Mouse (Mus musculus) gonadal fat pad, adult 2 months (tissue): Measurements from ENCODE around the gene Olfr146. TPM values are rescaled to one million over a fixed set of nuclear protein-coding genes. Genes with fewer than 3 reads are reported as not detected.

ENCODE experiments used
- DNase-seq: peaks from one replicate; pipeline ENCODE4 v3.0.0-alpha.2; 2012; ENCODE audit warnings: low read depth
- polyA plus RNA-seq: library from polyadenylated mRNA; depleted of rRNA; stranded (reverse); fragments of >200 nt; gene quantifications from 2 replicates; pipeline ENCODE4 v1.2.3, GENCODE M21; 2012; rRNA removed

The Olfr146 gene
- polyA plus RNA-seq, result not detected in 2 replicates

DNA sequence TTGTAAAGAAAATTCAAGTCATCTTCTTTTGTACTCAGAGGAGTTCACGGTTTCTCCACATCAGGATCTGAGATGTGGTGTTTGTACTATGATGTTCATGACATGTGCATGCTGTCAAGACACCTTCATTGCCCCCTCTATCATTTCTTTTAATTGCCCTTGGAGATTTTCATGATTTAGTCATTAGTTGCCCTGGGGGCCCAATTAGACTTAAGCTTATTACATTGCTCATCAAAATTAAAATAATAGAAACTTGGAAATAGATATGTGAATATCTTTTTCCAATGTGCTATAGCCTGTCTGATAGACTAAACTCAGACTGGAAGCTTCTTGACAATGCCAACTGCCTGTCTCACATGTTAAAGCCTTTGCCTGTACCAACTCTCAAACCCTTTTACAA lies at the start of gene Olfr146:
Gene Olfr146 (minus strand): TSS at position 101 of the 400 bp plus-strand sequence.
- DNase-seq, result no peak

GRCm38 (mm10) chr9:39064851-39065250 lies 41.7 kb upstream of the Olfr146 start, which contains the start of gene Olfr937:
TSS of gene Olfr937 (minus strand) at chr9:39064951.
- no peak for DNase-seq

DNA sequence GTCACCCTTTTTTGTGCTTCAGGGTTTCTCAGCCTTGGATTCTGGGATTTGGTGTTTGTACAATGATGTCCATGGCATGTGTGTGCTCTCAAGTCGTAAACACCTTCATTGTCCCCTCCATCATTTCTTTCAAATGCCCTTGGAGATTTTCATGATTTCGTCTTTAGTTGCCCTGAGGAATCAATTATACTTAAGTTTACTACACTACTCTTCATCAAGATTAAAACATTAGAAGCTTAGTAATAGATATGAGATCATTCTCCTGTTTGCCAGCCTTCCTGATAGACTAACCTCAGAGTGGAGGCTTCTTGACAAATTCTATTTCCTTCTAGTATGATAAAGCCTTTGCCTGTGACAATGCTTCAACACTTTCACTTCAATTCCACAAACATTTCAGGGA lies 23.6 kb downstream of the Olfr146 start, which contains the start of gene Olfr935:
Gene Olfr935 (minus strand): TSS at position 101 of the 400 bp plus-strand sequence.
- DNase-seq, result no peak

- DNase-seq, result no peak
These were observed 35.0 kb downstream of the Olfr146 start, which contains the start of gene Olfr934 for GRCm38 (mm10) chr9:38988215-38988614. TSS of gene Olfr934 (minus strand) at chr9:38988315.

GRCm38 (mm10) chr9:38972013-38972412 lies 51.2 kb downstream of the Olfr146 start, which contains the start of gene Olfr933:
TSS of gene Olfr933 (plus strand) at chr9:38972313.
- no peak for DNase-seq

Other genes starting within 250 kb of the Olfr146 start
- gene Olfr922, start 208.8 kb downstream of the Olfr146 start, polyA plus RNA-seq, result not detected in 2 replicates
- gene Olfr923, start 196.8 kb downstream of the Olfr146 start, polyA plus RNA-seq, result not detected in 2 replicates
- gene Olfr924, start 178.9 kb downstream of the Olfr146 start, polyA plus RNA-seq, result not detected in 2 replicates
- gene Olfr26, start 168.3 kb downstream of the Olfr146 start, polyA plus RNA-seq, result not detected in 2 replicates
- gene Olfr926, start 146.3 kb downstream of the Olfr146 start, polyA plus RNA-seq, result not detected in 2 replicates
- gene Olfr930, start 93.6 kb downstream of the Olfr146 start, polyA plus RNA-seq, result not detected in 2 replicates
- not detected in 2 replicates for gene Olfr933, start 51.1 kb downstream of the Olfr146 start, polyA plus RNA-seq
- gene Olfr934, start 35.1 kb downstream of the Olfr146 start, polyA plus RNA-seq, result not detected in 2 replicates
- gene Olfr935, start 23.7 kb downstream of the Olfr146 start, polyA plus RNA-seq, result not detected in 2 replicates
- not detected in 2 replicates for gene Olfr937, start 41.6 kb upstream of the Olfr146 start, polyA plus RNA-seq
- not detected in 2 replicates for gene Olfr938, start 55.5 kb upstream of the Olfr146 start, polyA plus RNA-seq
- not detected in 2 replicates for gene Olfr27, start 104.8 kb upstream of the Olfr146 start, polyA plus RNA-seq
- not detected in 2 replicates for gene Olfr943, start 142.9 kb upstream of the Olfr146 start, polyA plus RNA-seq
- gene Olfr944, start 178.5 kb upstream of the Olfr146 start, polyA plus RNA-seq, result not detected in 2 replicates
- gene Olfr1537, start 226.6 kb upstream of the Olfr146 start, polyA plus RNA-seq, result not detected in 2 replicates